Mouse (Mus musculus) c-Kit-negative CD71-positive TER-119-positive erythroid progenitor cells, embryonic 14.5 days (primary cell): Measurements from ENCODE around the gene Gtpbp3.

Experiments used
- DNase-seq: peaks from one replicate; pipeline ENCODE4 v3.0.0-alpha.2; 2013; ENCODE audit warnings: low read depth, low spot score

The Gtpbp3 gene

DNA sequence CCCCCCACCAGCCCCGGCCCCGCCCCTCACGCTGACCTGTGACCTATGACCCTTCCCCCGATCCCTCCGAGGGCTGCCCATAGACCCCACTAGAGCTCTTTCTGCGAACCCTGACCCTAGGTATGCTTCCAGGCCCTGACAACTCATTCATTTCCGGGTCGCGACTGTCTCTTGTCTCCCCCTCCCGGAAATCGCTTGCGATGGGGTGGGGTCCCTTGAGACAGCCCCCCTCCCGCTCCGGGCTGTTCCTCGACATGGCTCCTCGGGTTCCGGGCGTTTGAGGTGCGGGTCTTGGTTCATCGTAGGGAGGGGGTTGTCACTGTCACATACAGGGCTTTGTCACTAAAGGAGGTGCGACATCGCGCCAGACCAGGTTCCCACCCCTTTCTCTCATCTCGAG is 18.5 kb upstream of the Gtpbp3 start:
- no peak for DNase-seq

DNA sequence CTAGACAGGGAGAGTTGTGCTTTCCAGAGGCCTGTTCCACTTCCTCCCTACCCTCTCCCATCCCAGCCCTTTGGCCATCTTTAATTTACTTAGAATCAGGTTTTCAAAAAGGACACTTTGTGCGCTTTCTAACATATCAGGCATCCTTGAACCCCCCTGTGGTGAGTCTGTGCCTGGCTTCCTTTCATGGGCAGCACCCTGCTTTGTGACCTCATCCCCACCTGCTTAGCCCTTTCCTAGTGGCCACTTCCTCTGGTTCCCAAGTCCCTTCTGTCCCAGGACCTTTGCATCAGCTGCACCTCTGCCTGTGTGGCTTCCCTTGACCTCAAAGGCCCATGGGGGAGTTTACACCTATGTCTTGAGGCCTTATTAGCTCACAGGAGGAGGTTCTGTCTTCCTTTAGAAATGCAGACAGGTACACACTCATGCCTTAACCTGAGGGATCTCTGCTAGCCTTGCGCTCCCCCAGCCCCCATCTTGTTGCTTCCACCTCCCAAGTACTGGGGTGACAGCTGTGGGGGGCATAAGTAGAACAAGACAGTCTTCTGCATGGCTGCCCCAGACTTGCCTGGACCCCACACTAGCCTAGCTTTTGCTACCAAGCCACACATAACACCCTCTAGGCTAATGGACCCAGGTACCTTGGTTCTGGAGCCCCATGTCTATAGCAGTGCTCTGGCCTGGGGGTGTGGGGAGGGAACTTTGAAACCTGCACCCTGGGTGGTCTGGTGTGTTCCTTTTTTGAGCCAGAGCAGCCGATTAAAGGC is 17.6 kb upstream of the Gtpbp3 start:
- DNase-seq, result no peak

DNA sequence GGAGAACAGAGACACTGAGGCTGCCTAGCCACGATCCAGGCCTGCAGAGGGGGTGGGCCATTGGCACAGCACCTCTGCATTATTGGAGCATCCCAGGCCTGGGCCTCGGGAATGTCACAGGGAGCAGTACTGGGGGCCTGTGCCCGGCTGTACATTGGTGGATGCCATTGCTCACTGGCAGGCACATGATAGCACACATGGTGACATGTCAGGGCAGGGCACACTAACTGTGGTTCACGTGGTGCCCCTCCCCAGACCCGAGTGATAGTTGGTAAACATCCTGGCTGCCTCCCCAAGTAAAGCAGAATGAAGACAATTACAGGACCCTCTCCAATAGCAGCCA is 17.0 kb upstream of the Gtpbp3 start:
- no peak for DNase-seq

DNA sequence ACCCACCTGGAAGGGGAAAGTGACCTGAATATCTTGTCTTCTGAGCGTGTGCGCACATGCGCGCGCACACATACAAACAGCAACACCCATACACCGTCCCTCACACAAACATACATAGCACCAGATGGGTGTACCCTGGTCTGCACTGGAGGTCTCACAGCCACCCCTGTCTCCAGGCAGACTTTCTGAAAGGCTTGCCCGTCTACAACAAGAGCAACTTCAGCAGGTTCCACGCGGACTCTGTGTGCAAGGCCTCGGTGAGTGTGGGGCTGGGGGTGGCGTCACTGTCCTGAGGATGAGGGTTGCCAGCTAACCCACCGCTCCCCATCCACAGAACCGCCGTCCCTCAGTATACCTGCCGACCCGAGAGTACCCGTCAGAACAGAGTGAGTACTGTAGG is 16.0 kb upstream of the Gtpbp3 start:
- no peak for DNase-seq

DNA sequence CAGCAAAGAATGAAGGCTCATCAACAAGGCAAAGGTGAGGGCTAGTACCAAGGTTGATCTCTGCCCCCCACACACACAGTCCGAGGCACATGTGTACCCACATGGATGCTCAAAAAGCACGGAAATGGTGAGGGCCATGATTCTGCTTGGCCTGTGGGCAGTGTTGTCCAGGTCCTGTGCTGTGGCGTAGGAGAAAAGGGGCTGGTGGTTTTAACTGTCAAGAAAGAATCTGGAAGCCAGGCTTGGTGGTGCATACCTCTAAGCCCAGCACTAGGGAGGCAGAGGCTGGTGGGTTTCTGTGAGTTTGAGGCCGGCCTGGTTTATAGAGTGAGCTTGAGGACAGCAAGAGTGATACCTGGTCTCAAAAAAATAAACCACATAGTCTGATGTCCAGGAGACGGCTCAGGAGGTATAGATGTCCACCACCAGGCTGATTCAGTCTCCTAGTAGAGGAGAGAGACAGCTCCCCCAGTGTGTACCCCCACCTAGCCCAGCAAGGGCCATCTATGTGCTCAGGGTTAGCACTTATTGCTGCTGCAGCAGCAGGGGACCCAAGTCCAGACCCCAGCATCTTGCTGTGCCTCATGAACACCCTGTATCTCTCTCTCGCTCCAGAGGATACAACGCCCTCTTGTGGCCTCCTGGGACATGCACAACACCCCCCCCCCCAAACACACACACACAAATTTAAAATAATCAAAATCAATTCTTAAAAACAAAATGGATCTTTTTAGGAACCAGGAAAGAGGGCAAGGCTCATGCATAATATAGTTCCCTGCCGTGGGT is 15.1 kb upstream of the Gtpbp3 start:
- DNase-seq, result no peak

DNA sequence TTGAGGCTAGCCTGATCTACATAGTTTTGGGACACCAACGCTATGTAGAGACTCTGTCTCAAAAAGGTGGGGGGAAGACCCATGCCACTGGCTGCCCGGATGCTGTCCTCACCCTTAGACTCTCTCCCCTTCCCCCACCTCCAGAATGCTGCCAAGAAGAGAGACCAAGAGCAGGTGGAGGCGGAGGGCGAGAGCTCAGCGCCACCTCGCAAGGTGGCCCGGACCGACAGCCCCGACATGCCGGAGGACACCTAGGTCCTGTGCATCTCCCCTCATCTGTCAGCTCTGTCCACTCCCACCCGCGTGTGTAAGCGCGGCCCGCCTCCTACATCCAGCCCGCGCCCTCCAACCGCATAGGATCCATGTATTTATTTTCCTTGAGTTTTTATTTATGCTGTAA is 13.6 kb upstream of the Gtpbp3 start:
- DNase-seq, result no peak

DNA sequence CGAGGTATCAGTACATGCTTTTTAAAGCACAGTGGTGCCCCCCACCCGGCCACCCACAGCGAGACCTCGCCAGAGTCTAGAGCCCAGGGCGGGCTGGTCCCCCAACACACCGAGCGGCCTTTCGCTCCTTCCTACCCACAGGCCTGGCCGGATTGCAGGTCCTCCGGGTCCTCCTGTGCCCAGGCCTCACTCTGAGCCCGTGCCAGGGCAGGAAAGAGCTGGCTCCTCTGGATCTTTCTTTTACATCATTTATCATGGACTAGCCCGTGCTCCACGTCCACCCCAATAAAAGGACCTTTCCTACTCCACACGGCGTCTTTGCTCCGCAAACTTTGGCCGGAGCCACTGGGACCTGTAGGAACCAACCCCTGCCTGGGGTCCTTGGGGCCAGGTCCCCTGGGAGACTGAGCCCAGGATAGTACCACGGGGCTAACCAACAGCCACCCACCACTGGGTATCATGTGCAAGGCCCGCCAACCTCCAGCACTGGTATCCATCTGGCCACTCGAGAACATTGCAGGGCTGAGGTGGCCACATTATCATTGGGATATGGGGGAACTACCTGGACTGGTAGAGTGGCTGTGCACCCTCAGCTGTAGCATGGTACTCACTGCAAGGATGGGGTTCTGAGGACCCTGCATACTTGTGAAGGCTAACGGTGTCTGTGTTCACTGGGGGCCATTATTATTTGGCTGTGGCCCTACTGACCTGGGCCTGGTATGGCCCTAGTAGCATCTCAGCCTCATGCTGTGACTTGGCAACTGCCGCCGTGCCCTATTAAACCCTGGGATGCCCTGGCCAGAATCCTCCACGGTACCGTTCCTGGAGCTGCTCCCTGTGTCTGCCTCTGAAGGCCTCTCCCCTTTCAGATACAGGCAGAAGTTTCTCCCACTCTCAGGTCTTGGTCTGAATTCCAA is 12.9 kb upstream of the Gtpbp3 start:
- no peak for DNase-seq

DNA sequence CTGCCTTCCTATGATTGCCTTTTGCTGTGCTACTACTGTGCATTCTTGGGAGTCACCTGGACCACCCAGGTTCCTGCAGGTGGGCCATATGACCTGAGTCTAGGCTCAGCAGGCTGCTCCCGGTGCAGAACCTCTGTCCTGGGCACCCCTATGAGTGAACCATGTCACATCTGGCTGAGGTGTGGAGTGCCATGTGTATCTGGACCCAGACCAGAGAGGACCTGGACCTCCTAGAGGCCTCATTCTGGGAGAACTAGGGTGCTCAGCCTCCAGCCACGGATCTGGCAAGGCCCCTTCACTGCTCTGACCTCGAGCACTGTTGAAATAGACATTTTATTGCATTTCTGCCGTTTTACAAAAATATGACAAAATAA is 12.2 kb upstream of the Gtpbp3 start:
- DNase-seq, result no peak

DNA sequence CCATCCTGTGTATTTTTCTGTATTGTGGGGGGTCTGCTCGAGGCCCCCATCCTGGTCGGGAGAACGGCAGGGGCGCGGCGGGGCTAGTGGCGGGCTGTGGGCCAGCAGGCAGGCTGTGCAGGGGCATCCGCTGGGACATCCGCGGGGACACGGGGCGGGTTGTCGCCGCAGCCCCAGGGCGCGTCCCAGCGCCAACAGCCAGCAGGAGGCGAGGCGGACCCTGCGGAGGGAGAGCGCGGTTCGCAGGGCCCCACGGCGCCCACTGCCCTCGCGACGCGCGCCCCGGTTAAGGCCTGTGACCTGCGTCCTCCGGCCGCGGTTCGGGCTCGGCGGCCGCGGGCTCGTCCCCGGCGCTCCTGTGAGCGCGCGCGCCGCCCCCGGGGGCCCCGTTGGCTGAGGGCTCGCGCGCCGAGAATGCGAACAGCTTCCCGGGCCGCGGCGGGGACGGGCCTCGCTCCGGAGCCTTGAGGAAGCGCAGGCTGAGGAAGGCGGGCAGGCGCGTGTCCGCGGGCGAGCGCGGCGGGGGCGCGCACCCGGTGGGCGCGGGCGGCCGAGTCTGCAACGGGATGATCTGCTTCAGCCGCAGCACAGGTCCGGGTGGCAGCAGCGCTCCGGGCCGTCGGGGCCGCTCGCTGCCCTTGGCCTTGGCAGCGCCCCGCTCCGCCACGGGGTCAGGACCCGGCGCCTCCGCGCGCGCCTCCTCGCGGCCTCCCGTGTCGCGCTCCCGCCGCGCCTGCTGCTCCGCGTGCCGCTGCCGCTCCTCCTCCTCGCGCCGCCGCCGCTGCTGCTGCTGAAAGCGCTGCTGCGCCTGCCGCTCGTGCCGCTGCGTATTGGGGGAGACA is 11.6 kb upstream of the Gtpbp3 start:
- DNase-seq, result no peak

DNA sequence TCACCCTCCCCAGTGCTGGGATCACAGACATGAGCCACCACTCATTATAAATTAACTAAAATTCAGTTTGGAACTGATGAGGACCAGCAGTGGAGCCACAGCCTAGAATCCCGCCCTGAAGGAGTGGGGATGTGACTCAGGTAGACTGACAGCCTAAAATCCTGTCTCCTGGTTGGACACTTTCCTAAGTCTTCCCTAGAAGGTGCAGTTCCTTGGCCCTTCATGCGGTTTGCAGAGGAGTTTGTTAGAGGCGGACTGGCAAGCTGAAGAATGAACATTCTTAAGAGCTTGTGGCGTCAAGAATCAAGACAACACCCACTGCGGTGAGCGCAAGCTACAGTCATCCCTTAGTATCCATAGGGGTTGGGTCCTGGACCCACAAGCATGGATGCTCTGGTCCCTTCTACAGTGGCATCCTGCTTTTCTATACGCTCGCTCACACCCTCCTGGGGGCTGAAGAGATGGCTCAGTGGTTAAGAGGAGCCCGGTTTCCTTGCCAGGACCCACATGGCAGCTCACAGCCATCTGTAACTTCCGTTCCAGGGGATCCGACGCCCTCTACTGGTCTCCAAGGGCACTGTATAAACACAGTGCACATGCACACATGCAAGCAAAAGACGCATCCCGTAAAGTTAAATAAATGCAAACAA is 10.6 kb upstream of the Gtpbp3 start:
- no peak for DNase-seq

DNA sequence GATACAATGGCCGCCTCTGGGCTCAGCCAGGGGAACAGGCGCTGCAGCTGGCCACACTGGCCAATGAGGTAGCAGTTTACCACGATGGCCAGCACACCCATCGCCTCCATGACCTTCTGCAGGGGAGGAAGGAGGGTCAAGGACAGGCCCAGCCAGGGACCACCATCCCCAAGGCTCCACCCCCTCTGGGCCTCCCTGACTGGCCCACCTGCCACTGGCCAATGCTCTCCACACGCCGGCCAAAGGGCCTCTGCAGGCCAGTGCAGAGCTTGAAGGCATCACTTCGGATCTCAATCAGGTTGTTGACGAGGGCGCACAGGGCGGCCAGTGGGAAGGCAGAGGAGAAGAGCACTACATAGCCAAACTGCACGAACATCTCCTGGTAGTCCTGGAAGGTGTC is 9.0 kb upstream of the Gtpbp3 start:
- DNase-seq, result no peak

DNA sequence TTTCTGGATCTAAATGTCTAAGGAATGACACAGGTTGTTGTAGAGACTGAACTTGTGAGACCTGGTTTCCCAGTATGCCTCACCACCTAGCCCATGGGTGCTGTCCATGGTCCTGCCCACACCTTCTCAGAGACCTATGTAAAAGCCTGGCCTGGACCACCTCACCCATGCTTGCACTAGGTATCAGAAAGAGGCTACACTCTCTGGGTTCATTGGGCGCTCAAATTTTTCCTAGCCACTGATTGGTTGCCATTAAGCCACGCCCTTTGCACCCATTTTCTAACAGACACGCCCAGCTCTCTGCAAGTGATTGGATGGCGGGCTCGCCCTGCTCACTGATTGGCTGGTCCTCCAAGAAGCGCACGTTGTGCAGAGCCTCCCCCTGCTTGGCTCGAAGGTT is 4.0 kb upstream of the Gtpbp3 start:
- DNase-seq, result no peak

DNA sequence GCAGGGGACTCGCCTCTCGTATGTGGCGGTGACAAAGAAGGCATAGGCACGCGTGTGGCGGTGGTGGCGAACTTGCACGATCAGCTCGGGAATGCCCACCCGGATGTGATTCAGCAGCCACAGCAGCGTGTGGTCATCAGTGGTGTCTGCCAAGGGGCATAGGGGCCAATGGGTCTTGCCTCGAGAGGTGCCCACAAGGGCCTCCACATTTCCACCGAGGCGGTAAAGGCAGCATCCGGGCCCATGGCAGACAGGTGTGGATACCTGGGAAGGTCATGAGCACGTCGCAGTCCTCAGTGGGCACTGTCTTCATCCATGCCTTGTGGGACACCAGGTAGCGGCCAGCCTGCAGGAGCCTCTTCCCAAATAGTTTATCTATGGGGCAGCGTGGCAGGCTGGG is 3.2 kb upstream of the Gtpbp3 start:
- DNase-seq, result no peak

DNA sequence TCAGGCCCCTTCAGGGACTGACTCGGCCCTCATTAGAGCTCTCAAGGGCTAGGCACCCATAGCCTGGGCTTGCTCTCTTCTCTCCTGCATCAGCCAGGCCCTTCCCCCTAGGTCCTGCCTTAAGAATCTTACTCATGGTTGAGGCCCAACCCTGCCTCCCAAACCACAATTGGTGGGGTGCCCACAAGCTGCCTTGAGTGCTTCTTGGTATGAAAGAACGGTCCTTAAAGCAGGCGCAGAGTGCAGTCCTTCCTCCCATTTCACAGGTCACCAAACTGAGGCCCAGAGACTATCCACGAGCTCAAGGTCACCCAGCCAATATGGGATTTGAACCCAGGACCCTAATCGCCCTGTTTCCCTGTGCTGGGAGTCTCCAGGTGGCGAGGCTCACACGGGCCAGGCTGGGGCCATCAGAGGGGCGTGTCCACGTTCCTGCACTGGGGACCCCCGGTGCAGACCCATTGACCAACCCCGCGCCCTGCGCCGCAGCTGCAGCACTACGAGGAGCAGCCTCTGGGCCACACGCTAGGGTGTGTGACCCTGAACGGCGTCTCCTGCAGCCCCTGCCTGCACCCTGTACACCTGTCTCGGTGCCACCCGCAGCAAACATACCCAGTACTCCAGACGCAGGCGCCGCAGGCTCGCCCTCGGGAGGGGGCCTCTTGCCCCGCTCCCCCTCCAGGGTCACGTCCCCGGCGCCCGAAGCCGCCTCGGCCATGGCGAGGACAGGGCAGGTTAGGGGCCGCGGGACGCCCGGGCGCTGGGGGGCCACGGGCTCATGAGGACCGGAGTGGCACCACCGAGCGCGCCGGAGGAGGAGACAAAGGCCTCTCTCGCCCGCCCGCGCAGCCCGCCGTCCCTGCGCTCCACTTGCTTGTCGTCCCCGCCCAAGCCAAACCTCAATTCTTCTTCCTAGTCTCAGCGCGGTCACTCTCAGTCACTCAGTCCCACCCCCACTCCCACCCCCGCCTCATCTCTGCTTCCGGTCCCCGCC is 2.5 kb upstream of the Gtpbp3 start, which contains the start of gene Ano8:
Gene Ano8, minus strand, starts transcription at position 822 of the 994 bp plus-strand sequence.
- no peak for DNase-seq

DNA sequence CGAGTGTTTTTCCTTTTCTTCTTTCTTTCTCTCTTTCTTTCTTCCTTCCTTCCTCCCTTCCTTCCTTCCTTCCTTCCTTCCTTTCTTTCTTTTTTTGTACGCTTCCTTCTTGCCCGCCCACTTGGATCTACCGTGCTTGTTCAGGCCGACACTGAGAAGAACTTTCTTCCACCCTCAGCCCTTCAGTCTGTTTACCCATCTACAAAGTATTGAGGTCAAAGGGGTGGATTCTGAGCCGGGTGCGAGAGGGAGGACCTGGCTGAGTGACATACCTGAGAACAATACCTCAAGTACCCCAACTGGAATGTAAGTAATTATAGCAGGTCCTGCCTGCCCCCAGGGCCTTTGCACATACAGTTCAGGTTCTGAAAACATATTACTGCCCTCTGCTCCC is 1.8 kb upstream of the Gtpbp3 start:
- no peak for DNase-seq

DNA sequence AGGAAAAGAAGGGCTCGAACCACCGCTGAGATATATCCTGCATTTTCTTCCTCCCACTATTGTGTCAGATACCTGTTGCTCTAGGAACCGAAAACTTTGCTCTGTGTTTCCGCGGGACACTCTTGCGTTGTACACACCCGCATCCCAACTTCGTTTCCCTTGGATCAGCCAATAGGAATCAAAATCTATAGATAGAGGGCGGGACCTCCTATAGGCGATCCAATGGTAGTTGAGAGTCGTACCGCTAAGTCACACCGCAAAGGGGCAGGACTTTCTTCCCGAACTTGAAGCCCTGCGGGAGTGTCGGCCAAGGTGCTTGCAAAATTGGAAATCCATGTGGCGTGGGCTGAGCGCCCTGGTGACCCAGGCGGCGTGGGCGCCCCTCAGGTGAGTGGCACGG is 551 bp downstream of the Gtpbp3 start:
- DNase-seq, result peak; percentile 92

DNA sequence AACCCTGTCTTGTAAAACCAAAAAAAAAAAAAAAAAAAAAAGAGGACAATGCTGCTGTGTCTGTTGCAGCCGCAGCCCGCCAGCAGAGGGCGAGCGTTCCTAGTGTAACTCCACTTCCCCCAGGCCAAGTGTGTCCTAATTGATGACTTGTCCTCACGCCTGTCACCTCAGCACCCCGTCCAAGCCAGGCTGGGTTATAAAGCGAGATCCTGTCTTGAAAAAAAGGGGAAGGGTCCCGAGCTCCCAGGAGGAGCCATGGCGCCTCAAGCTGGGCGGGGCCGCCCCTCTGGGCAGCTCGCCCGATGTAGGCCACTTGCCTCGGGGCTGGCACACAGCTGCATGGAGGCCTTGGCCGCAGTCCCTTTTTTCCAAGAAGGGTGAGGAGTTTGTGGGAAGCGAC is 7.1 kb downstream of the Gtpbp3 start:
- no peak for DNase-seq

DNA sequence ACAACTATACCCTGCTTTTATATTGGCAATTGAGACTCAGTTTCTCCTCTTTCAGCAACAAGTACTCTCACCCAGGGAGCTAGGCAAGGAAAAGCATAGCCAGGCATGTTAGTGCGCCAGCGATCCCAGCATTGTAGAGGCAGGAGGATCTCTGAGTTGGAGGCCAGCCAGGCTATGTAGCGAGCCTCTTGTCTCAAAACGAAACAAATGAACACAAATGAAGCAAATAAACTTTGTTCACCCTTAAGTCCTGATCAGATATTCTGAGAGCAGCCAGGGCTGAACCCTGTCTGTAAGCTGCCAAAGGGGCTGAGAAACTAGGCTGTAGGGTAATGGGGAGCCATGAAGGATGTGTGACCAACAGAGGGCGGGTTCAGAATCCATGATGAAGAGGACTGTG is 7.9 kb downstream of the Gtpbp3 start:
- DNase-seq, result no peak

DNA sequence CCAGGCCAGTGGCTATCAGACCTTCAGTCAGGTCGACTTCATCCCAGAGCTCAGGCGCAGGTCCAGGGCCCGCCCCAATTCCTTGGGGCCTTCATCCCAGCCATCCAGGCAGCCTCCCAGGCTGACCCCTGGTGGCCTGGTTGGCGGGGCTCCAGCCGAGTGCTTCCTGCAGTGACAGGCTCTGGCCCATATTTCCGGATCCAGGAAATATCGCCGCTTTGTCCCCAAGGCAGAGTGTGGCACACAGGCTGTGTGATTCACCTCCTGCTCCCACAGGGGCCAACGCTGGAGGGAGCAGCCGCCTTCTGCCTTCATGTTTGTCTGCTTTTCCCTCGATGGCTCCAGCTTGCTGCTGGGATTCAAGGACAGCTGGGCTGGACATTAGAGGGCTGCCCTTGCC is 8.6 kb downstream of the Gtpbp3 start:
- no peak for DNase-seq
